Mouse (Mus musculus): ENCODE data around the gene Htra1. TPM values are rescaled to one million over a fixed set of nuclear protein-coding genes. Genes with fewer than 3 reads are reported as not detected.

The Htra1 gene
- polyA plus RNA-seq, 1 experiment from 2014 or later = 10.2 TPM

DNA sequence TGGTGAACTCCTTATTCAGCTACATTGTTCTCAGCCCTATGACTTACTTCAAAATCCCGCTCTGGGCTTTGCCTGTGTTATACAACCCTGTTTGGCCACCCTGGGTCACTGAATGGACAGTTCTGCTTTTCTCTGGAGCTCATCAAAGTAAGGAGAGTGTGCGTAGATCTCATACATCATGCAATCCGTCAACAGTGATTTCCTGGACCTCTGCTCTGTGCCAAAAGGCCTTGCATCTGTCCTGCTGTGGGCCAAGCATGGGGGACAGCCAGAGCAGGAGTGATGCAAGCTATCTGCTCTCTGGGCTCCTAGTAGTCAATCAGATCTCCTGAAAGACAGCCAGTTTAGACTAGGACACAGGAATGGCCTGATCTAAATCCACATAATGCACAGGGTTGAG, 49.8 kb downstream of the Htra1 start:
- Histone ChIP-seq H3K4me3 (ENCODE audit: low read depth, low read length) (no peak overlapping the region), H3K9me3 (ENCODE audit: control insufficient read depth, low read depth, low read length) (no peaks in the 10 kb centered on the region), H3K4me1 (ENCODE audit: control insufficient read depth, insufficient read depth, low read length) (peaks cover 21% of the 10 kb centered on the region; the same call in 1 of the 2 replicates), H3K36me3 (ENCODE audit: control insufficient read depth, insufficient read depth, low read length) (no peaks in the 10 kb centered on the region), H3K27me3 (ENCODE audit: control insufficient read depth, insufficient read depth, low read length) (no peaks in the 10 kb centered on the region), H3K27ac (ENCODE audit: low read length) (peak overlapping the region; percentile 10; the same call in 1 of the 2 replicates), H3K4me2 (replicated peaks; ENCODE audit: low read depth, low read length) (no peak overlapping the region), H3K9ac (replicated peaks; ENCODE audit: low read depth, low read length) (no peak overlapping the region)
- WGBS = 46% methylated on average over 3 of the region's 3 CpGs
- ATAC-seq (ENCODE audit: insufficient number of reproducible peaks, insufficient read depth, low FRiP score, low read depth) = no peak

DNA sequence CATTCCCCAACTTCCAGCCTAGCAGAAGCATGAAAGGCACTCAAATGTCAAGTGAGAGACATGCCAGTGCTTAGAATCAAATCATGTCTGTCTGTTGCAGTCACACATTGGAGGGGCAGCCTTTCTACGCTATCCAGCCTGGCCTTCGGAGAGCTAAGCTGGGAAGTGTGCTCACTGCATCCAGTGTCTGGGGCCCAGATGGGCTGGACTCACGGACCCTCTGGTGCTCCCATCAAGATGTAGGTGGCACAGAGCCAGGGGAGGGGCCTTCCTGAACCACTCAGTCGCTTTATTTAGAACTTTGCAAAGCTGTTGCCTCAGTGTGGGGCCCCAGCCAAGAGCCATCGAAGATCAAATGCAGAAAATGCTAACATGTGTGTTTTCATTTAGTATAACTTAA, 52.2 kb downstream of the Htra1 start:
- H3K27me3 ChIP-seq (ENCODE audit: control insufficient read depth, insufficient read depth, low read length) = no peaks in the 10 kb centered on the region
- peak; percentile 46; the same call in 1 of the 2 replicates for ATAC-seq (ENCODE audit: insufficient number of reproducible peaks, insufficient read depth, low FRiP score, low read depth)
- H3K36me3 ChIP-seq (ENCODE audit: control insufficient read depth, insufficient read depth, low read length) = no peaks in the 10 kb centered on the region
- no peak overlapping the region for H3K27ac ChIP-seq (ENCODE audit: low read length)
- no peaks in the 10 kb centered on the region for H3K9me3 ChIP-seq (ENCODE audit: control insufficient read depth, low read depth, low read length)
- peaks cover 15% of the 10 kb centered on the region; the same call in 1 of the 2 replicates for H3K4me1 ChIP-seq (ENCODE audit: control insufficient read depth, insufficient read depth, low read length)
- no peak overlapping the region for H3K4me2 ChIP-seq (replicated peaks; ENCODE audit: low read depth, low read length)
- H3K9ac ChIP-seq (replicated peaks; ENCODE audit: low read depth, low read length) = no peak overlapping the region
- H3K4me3 ChIP-seq (ENCODE audit: low read depth, low read length) = no peak overlapping the region
- 48% methylated on average over 5 of the region's 5 CpGs for WGBS

DNA sequence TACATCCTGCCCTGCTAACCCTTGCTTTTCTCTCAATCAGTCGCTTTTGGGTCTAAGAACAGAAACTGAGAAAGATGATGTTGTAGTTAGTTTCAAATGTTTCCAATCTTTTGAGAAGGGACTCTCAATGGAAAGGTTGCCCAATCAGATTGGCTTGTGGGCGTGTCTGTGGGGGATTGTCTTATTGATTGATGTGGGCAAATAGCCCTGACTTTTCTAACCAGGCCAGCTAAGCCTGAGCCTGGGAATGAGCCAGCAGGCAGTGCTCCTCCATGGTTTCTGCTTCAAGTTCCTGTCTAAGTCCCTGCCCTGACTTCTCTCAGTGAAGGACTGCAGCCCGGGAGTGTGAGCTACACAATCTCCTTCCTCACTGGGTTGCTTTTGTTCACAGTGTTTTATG, 53.5 kb downstream of the Htra1 start:
- Histone ChIP-seq H3K36me3 (ENCODE audit: control insufficient read depth, insufficient read depth, low read length) (no peaks in the 10 kb centered on the region), H3K4me3 (ENCODE audit: low read depth, low read length) (no peak overlapping the region), H3K9me3 (ENCODE audit: control insufficient read depth, low read depth, low read length) (no peaks in the 10 kb centered on the region), H3K27ac (ENCODE audit: low read length) (no peak overlapping the region), H3K9ac (replicated peaks; ENCODE audit: low read depth, low read length) (no peak overlapping the region), H3K4me2 (replicated peaks; ENCODE audit: low read depth, low read length) (no peak overlapping the region), H3K4me1 (ENCODE audit: control insufficient read depth, insufficient read depth, low read length) (peaks cover 15% of the 10 kb centered on the region; the same call in 1 of the 2 replicates), H3K27me3 (ENCODE audit: control insufficient read depth, insufficient read depth, low read length) (no peaks in the 10 kb centered on the region)
- no peak for ATAC-seq (ENCODE audit: insufficient number of reproducible peaks, insufficient read depth, low FRiP score, low read depth)
- WGBS = 52% methylated on average over 3 of the region's 3 CpGs

DNA sequence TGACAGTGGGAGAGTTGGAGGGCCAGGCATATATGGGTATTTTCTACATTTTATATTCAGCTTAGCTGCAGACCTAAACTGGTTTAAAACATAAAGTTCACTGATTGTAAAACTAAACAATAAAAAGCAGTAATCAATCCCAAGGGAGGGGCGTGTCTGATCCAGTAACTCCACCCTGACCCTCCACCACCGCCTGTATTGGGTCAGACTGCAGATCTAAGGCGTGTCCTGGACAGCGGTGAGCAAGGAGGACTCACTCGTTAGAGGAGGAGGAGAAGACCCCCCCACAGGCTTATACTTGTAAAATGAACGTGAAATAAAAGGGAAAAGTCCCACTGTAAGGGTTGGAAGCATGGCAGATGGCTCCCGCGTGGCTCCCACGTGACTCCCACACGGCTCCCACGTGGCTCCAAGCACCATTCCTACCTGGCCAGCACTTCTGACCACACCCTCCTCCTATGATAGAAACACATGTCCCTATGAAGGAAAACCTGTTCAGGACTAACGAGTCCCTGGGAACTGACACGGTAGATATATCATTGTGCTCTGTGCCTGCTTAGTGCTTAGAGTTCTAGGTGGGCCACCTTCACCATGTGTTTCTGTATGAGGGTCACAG, 55.4 kb downstream of the Htra1 start:
- 80% methylated on average over 13 of the region's 13 CpGs for WGBS
- Histone ChIP-seq H3K9me3 (ENCODE audit: control insufficient read depth, low read depth, low read length) (0 out of 2 replicates have a peak, but pooled peaks cover 5% of the 10 kb centered on the region), H3K4me3 (ENCODE audit: low read depth, low read length) (no peak overlapping the region), H3K4me2 (replicated peaks; ENCODE audit: low read depth, low read length) (no peak overlapping the region), H3K4me1 (ENCODE audit: control insufficient read depth, insufficient read depth, low read length) (peaks cover 7% of the 10 kb centered on the region; the same call in 1 of the 2 replicates), H3K36me3 (ENCODE audit: control insufficient read depth, insufficient read depth, low read length) (no peaks in the 10 kb centered on the region), H3K9ac (replicated peaks; ENCODE audit: low read depth, low read length) (no peak overlapping the region), H3K27ac (ENCODE audit: low read length) (no peak overlapping the region), H3K27me3 (ENCODE audit: control insufficient read depth, insufficient read depth, low read length) (no peaks in the 10 kb centered on the region)
- ATAC-seq (ENCODE audit: insufficient number of reproducible peaks, insufficient read depth, low FRiP score, low read depth) = no peak

DNA sequence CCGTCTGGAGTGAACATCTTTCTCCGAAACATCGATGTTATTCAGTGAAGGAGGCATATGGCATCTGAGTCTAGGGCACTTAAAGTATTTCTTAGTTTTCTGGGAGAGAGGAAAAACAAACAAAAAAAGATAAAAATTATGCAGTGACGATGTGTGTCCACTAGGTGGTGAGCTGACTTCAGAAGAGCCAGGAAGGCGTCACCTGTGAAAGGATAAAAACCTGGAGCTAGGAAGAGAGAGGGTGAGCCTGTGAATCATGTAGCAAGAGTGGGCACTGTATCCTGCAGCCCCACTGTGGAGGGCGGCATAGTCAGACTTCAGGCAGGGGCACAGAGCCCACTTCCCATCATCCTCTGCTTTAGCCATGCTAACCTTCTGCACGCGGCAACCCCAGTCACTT, 58.0 kb downstream of the Htra1 start:
- WGBS = 48% methylated on average over 8 of the region's 8 CpGs
- no peak overlapping the region for H3K4me2 ChIP-seq (replicated peaks; ENCODE audit: low read depth, low read length)
- ATAC-seq (ENCODE audit: insufficient number of reproducible peaks, insufficient read depth, low FRiP score, low read depth) = no peak

DNA sequence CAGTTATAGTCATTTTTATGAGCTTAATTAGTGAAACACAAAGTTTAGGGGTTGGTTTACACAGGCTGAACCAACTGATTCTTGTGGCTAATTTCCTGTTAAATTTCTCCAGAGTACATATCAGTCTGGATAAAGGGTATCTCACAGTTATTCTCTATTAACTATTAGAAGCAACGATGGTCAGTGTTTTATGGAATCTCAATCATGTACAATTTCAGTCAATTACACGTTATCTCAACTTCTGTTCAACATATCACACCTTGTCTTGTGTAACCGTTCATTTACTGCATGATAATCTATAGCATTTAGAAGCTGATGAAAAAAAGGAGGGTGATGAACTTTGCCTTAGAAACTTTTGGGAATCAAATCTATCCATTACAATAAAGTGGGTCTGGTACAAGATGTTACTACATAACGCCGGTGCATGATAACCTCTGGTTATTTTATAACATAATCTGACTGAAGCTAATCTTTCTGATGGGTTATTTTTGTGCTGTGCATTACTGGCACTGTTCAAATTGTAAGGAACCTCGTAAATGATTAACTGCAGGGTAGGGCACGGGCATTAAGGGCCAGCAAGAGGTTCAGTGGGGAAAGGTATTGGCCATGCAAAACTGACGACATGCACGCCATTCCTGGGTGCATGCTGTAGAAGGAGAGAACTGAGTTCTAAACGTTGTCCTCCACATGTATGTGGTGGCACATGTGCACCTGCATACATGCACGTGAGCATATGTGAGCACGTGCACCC, 66.2 kb downstream of the Htra1 start:
- Histone ChIP-seq H3K9me3 (ENCODE audit: control insufficient read depth, low read depth, low read length) (peaks cover 3% of the 10 kb centered on the region; the same call in 1 of the 2 replicates), H3K36me3 (ENCODE audit: control insufficient read depth, insufficient read depth, low read length) (no peaks in the 10 kb centered on the region), H3K4me1 (ENCODE audit: control insufficient read depth, insufficient read depth, low read length) (no peaks in the 10 kb centered on the region), H3K9ac (replicated peaks; ENCODE audit: low read depth, low read length) (no peak overlapping the region), H3K4me3 (ENCODE audit: low read depth, low read length) (no peak overlapping the region), H3K4me2 (replicated peaks; ENCODE audit: low read depth, low read length) (no peak overlapping the region), H3K27ac (ENCODE audit: low read length) (no peak overlapping the region), H3K27me3 (ENCODE audit: control insufficient read depth, insufficient read depth, low read length) (no peaks in the 10 kb centered on the region)
- ATAC-seq (ENCODE audit: insufficient number of reproducible peaks, insufficient read depth, low FRiP score, low read depth) = peak; percentile 61; the same call in 1 of the 2 replicates
- WGBS = 74% methylated on average over 12 of the region's 12 CpGs

More for the DNA sequence above, 58.0 kb downstream of the Htra1 start:
- Histone ChIP-seq H3K4me1 (ENCODE audit: control insufficient read depth, insufficient read depth, low read length) (no peaks in the 10 kb centered on the region), H3K9me3 (ENCODE audit: control insufficient read depth, low read depth, low read length) (0 out of 2 replicates have a peak, but pooled peaks cover 5% of the 10 kb centered on the region), H3K9ac (replicated peaks; ENCODE audit: low read depth, low read length) (no peak overlapping the region), H3K4me3 (ENCODE audit: low read depth, low read length) (no peak overlapping the region), H3K27ac (ENCODE audit: low read length) (no peak overlapping the region), H3K36me3 (ENCODE audit: control insufficient read depth, insufficient read depth, low read length) (no peaks in the 10 kb centered on the region), H3K27me3 (ENCODE audit: control insufficient read depth, insufficient read depth, low read length) (no peaks in the 10 kb centered on the region)

DNA sequence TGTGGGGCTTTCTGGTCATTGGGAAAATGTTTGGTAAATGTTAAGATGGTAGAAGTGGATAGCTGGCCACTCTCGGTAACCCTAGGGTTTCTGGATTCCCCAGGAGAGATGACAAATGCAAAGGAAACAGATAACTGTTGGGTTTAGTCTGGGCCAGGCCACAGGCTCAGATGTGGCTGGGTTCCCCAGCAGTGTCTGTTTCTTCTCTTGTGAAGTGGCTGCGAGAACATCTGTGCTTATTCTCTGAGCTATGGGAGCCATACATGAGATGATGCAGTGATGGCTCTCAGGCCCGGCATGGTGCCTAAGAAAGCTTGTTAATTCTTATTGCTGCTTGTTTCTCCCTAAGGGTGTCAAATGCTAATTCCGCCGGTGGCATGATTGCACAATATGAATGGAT, 68.2 kb downstream of the Htra1 start:
- no peak for ATAC-seq (ENCODE audit: insufficient number of reproducible peaks, insufficient read depth, low FRiP score, low read depth)
- Histone ChIP-seq H3K27ac (ENCODE audit: low read length) (no peak overlapping the region), H3K9me3 (ENCODE audit: control insufficient read depth, low read depth, low read length) (peaks cover 3% of the 10 kb centered on the region; the same call in 1 of the 2 replicates), H3K4me1 (ENCODE audit: control insufficient read depth, insufficient read depth, low read length) (no peaks in the 10 kb centered on the region), H3K9ac (replicated peaks; ENCODE audit: low read depth, low read length) (no peak overlapping the region), H3K4me3 (ENCODE audit: low read depth, low read length) (no peak overlapping the region), H3K4me2 (replicated peaks; ENCODE audit: low read depth, low read length) (no peak overlapping the region), H3K36me3 (ENCODE audit: control insufficient read depth, insufficient read depth, low read length) (no peaks in the 10 kb centered on the region), H3K27me3 (ENCODE audit: control insufficient read depth, insufficient read depth, low read length) (no peaks in the 10 kb centered on the region)
- WGBS = 94% methylated on average over 5 of the region's 5 CpGs

DNA sequence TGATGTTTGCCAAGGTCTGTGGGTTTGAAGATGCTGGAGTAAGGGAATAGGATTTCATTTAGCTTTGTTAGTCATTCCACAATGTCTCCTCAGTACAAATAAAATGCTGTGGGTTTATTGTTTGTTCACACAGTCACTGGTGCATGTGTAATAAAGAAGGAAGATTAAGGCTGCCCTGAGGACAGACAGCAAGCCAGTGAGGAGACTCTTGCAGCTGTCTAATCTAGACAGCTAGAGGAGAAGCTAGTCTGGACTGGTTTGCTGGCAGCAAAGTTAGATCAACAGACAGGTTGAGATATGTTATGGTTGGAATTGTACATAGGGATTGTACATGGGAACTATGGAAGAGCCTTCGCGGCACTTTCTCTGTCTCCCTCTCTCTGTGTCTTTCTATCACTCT, 71.3 kb downstream of the Htra1 start:
- ATAC-seq (ENCODE audit: insufficient number of reproducible peaks, insufficient read depth, low FRiP score, low read depth) = no peak
- no peaks in the 10 kb centered on the region for H3K4me1 ChIP-seq (ENCODE audit: control insufficient read depth, insufficient read depth, low read length)
- H3K36me3 ChIP-seq (ENCODE audit: control insufficient read depth, insufficient read depth, low read length) = no peaks in the 10 kb centered on the region
- no peak overlapping the region for H3K4me2 ChIP-seq (replicated peaks; ENCODE audit: low read depth, low read length)
- WGBS = 91% methylated on average over 2 of the region's 2 CpGs
- no peak overlapping the region for H3K27ac ChIP-seq (ENCODE audit: low read length)
- H3K27me3 ChIP-seq (ENCODE audit: control insufficient read depth, insufficient read depth, low read length) = no peaks in the 10 kb centered on the region
- no peak overlapping the region for H3K9ac ChIP-seq (replicated peaks; ENCODE audit: low read depth, low read length)
- peaks cover 6% of the 10 kb centered on the region; the same call in 1 of the 2 replicates for H3K9me3 ChIP-seq (ENCODE audit: control insufficient read depth, low read depth, low read length)
- H3K4me3 ChIP-seq (ENCODE audit: low read depth, low read length) = no peak overlapping the region

Data from stomach, embryonic 14.5 days (tissue).